Mouse (Mus musculus): ENCODE measurements at regions not wholly inside any gene's neighbourhood (a gene's known extent, or its start where the extent isn't known, plus 50 kb on each side); places are given as distances from the start of the nearest gene placed in this dataset.

- no peak for TF ChIP-seq CTCF (IDR thresholded peaks at IDR 0.05; ENCODE audit: low read depth, low read length)
- no peak for TF ChIP-seq TAL1 (conservative IDR thresholded peaks at IDR 0.05; ENCODE audit: low read depth, low read length)
- TF ChIP-seq GATA1 (IDR thresholded peaks at IDR 0.05; ENCODE audit: borderline replicate concordance, low read length) = no peak
- no peak for TF ChIP-seq GATA2 (IDR thresholded peaks at IDR 0.05; ENCODE audit: borderline replicate concordance, low read depth, low read length)
Measured at GRCm38 (mm10) chr3:18941301-18942177, 686.9 kb downstream of the 1700064H15Rik start.
